Mouse (Mus musculus) right cerebral cortex, adult 18-20 months (tissue): ENCODE data around the gene Arhgef19.

Experiments used
- DNase-seq: peaks from one replicate; pipeline ENCODE4 v3.0.0; 2022; ENCODE audit warnings: mixed read lengths

Gene Arhgef19

DNA sequence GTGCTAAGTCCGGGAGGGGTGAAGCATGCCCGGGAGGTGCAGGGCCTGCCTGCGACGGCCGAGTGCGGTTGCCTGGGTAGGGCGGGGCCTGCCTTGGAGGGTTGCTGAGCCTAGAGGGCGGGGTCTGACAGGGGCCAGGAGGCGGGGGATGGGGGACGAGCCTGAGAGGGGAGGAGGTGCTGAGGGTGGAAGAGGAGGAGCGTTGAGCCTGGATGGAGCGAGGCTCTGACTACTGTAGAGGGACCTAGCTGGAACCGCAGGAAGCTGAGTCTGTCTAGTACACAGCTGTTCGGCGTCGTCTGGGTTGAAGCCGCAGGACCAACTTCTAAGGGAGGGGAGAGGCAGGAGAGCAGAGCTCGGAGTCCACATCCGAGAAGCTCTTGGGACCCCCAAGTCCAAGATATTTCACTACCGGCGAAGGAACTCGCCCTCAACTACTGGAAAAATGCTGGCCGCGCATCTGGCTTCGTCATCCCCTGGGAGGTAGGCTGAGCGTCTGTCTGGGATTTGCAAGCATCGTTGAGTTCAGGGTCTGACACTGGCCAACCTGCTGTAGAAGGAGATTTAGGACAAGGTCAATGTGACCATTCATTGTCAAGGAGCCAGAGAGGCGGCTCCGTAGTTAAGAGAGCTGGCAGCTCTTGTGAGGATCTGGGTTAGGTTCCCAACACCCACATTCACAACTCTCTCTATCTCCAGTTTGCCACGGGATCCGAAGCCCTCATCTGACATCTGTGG lies at the start of gene Arhgef19:
Gene Arhgef19 (plus strand): TSS at position 112 of the 738 bp plus-strand sequence.
- peak; percentile 69 for DNase-seq

DNA sequence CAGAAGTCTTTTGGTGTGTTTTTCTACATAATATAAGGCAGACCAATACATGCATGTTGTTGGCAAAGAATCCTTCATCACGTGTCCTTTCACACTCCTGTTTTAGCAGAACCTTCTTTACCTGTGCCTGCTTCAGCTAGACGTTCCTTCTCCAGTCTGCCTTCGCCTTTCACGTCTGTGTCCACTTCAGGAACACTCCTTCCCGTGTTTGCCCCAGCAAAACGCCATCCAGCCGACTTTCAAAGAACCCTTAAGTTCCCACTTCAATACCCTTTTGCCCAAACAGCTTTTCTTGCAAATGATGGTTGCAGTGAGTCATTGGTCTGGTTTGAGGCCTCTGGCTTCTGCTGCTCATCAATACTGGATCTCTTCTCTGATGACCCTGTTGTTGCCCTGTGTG lies 48.0 kb upstream of the Arhgef19 start:
- DNase-seq, result no peak

DNA sequence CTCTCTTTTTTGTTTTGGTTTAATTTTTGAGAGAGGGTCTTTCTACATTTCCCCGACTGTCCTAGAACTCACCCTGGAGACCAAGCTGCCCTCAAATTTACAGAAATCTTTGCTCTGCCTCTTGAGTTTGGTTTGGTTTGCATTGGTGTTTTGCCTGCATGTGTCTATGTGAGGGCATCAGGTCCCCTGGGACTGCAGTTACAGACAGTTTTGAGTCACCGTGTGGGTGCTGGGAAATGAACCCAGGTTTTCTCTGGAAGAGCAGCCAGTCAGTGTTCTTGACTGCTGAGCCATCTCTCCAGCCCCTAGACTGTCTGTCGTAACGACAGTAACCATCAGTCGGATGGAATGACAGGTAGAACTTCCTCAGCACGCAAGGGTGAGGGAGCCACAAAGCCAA lies 44.7 kb upstream of the Arhgef19 start:
- no peak for DNase-seq

DNA sequence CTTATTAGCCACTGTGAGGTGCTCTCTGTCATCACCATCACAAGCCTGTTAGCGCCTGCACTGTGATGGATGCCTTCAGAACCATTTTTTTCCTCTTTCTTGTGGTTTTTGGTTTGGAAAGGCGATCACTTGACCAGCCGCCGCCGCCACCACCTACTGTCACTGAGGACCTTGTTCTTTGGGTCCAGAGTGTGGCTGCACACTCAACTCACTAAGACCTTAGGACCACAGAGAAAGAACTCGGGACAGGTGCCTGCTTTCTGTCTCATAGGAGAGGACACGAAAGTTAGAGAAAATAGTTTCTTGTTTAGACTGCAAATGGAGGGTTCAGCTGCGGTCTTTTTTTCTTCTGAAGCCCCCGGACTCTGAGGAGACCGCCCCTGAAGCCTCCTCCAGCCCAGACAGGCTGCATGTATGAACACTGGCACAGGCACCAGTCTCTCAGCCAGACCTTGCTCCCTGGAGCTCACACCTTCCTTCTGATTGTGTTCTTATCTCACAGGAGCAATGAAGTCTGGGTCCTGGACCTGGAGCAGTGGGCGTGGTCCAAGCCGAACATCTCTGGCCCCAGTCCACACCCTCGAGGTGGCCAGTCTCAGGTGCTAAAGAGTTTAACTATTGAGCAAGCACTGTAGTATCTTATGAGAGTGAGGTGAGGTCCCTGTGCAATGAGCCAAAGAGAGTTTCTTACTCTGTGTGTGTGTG lies 42.2 kb upstream of the Arhgef19 start:
- DNase-seq, result no peak

DNA sequence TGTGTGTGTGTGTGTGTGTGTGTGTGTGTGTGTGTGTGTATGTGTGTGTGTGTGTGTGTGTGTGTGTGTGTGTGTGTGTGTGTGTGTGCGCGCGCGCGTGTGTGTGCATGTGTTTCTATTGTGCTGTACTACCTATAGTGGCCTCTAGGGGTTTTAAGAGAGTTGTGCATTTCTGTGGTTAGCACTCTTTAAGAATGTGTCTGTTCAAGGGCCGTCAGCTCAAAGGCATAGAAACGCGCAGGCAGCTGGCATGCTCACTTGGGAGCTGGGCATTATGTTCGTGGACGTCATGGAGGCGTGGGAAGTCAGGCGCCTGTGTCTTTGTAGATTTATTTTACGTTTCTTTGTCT lies 41.6 kb upstream of the Arhgef19 start:
- no peak for DNase-seq

DNA sequence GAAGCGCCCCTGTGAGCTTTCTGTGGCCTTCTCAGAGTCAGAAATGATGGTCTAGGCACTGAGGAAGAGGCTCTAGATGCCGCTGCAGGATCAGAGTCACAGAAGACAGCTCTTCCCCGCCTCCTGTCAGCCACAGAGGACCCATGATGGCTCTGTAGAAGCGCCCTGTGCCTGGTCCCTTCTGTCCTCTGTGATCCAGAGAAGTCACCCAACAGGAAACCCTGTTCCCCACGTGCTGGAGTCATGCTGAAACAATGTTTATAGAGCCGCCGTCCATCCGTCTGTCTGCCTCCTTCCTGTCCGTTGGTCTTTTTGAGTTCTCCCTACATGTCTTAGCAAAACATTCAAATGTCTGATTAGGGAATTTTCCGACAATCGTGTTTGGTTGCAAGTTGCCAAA lies 38.4 kb upstream of the Arhgef19 start:
- no peak for DNase-seq

DNA sequence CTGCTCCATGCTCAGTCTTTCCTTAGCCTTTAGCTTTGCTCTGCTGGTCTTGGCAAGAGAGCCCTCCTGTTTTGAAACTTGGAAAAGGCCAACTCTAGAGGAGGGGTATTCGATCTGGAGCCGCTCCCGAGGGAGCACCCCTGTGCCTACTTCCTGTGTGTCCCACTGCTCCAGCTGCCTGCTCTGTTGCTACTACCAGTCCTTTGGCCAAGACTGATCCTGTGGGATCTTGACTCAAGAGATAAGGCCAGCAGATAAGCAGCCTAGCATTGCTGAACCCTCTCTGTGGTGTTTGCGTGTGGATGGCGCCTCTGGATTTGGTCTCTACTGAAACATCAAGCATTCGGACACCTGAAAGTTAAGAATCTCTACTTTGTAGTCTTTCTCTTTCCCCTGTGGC lies 37.1 kb upstream of the Arhgef19 start:
- DNase-seq, result no peak

DNA sequence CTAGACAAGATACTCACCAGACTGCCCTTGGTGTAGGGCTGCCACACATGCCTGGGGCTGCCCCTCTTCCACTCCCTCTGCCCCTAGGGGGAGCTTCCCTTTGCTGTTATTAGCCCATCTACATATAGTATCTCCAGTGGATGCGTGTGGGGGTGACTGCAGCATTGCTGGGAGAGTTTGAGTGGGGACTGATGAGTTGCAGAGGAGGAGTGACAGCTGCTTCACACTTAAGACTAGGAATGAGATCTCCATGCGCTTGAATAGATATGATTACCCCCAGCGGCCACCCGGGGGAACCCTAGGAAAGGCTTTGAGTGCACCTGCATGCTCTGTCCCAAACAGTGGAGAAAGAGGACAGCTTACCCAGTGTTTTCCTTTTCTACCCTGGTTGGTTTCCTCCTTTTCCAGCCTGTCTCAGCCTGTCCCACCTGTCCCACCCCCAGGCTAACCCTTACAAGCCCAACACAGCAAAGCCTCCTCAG lies 34.7 kb upstream of the Arhgef19 start:
- peak; percentile 58 for DNase-seq

DNA sequence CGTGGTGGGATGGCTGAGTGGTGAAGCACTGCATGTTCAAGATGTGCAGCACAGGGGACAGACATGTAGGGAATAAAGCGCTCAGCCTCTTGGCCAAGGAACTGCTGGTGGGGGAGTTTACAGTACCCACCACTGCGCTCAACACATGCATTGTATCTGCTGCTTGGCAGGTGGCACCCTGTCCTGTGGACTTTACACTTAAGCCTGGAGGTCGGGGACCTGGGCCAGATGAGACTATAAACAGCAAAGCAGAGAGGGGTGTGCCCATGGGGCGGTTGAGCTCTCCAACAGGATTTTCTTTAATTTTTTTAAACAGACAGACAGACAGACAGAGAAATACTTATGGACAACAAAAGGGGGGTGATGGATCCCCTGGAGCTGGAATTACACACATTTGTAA lies 32.2 kb upstream of the Arhgef19 start:
- no peak for DNase-seq

DNA sequence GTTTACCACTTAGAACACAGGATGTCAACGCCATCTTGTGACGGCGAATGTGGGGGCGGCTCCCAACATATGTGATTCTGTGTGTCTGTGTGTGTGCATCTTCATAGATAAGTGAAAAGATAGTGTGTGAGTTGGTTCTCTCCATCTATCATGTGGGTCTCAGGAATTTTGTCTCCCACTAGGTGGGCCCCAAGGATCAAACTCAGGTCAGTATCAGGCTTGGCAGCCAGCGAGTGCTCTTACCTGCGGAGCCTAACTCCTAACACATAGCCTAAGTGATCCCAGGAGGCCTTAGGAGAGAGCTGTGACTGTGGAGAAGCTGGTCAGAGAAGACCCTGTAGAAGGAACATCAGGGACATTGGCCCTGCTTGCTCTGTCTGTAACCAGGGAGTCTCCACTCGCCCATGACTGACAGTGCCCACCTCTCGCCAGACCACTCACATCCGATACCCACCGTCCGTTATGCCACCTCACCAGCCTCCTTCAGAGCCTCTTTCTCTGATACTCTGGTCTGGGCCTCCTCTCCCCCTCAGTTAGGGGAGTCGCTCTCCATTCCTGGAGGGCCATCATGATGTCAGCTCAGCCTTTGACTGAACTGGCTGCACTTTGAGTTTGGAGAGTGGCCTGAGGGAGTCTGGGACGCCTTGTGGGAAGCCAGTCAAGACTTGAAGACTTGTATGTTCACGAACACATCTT lies 28.6 kb upstream of the Arhgef19 start:
- no peak for DNase-seq

DNA sequence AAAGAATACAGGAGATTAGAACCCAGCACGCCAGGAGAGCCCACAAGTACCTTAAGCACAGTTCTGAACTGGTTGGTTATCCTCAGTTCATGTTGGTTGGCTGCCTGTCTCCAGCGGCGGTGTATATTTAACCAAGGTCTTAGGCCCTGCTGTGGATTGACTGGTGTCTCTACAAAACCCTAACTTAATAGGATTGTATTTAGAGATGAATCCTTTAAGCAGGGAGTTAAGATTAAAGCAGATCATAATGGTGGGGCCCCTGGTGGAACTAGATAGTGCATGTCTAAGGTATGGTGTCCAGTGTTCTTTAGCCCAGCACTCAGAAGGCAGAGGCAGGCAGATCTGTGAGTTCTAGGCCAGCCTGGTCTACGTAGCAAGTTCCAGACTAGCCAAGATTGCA lies 27.7 kb upstream of the Arhgef19 start:
- no peak for DNase-seq

DNA sequence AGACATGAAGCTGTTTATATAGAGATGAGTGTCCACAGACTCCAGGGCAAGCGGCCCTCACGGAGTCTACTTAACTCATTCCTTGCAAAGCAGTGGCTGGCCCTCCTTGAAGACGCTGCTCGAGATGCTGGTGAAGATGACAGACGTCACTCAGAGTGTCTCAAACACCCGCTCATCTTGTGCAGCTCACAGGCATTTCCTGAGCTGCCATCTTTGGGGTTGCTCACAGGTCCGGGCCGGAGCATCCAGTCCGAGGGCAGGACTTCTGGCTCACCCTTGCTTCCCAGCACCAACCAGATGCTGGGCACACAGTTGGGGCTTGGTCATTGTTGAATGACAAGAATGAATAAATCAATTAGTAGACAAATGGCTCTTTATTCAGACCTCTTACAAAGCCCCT lies 26.4 kb upstream of the Arhgef19 start:
- no peak for DNase-seq

DNA sequence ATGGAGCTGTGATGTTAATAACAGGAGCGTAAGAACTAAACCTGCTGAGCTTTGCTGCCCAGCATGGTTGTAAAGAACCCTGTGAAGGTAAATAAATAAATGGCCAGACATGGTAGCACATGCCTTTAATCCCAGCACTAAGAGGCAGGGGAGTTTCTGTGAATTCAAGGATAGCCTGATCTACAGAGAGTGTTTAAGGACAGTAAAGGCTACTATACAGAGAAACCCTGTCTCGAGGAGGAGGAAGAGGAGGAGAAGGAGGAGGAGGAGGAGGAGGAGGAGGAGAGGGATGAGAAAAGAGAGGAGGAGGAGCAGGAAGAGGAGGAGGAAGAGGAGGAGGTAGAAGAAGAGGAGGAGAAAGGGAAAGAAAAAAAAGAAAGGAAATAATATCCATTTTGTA lies 26.0 kb upstream of the Arhgef19 start:
- no peak for DNase-seq

DNA sequence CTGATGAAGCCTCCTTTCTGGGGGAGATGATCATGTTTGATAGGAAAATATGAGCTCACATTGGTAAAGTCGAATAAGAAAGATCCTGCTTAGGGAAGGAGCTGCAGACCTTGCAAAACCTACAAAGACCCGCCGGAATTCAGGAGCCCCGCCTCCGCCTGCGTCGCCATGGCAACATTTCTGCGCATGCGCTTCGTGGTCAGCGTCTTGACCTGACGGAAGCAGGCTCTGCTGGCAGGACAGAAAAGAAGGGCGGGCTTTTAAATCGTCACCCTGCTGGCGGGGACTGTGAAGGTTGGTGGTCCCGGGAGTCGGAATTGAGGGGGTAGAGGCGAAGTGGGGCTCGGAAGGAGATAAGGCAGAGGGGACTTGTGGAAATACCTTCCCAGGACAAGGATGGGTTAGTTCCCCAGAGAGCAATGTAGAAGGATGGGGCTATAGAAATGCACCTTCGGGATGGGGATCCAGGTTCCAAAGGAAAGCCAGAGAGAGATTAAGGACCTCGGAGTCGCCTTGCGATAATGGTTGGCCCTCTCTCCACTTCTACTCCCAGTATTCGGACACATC lies 25.4 kb upstream of the Arhgef19 start, which contains the start of gene Rsg1:
Gene Rsg1 (plus strand): TSS at position 187 of the 567 bp plus-strand sequence.
- peak; percentile 94 for DNase-seq

DNA sequence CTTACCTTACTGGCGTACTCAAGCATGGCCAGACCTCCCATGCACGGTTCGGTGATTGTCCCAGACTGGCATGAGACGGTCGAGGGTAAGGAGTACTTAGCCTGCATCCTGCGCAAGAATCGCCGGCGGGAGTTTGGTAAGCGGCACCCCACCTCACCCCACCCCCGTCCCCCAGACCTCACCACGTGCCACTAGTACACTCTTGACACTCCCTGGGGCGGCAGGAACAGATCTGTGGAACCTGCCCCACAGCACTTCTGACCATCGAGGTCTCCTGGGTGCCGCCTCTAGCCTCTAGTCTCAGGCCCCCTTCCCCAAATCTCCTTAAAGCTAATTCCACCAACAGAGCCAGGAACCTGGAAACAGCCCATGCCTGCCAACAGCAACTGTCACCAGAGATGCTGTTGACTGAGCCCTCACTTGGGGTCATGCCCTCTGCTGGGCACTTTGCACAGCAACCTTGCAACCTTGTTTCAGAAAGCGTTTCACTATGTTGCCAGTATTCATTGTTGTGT lies 24.9 kb upstream of the Arhgef19 start:
- no peak for DNase-seq

DNA sequence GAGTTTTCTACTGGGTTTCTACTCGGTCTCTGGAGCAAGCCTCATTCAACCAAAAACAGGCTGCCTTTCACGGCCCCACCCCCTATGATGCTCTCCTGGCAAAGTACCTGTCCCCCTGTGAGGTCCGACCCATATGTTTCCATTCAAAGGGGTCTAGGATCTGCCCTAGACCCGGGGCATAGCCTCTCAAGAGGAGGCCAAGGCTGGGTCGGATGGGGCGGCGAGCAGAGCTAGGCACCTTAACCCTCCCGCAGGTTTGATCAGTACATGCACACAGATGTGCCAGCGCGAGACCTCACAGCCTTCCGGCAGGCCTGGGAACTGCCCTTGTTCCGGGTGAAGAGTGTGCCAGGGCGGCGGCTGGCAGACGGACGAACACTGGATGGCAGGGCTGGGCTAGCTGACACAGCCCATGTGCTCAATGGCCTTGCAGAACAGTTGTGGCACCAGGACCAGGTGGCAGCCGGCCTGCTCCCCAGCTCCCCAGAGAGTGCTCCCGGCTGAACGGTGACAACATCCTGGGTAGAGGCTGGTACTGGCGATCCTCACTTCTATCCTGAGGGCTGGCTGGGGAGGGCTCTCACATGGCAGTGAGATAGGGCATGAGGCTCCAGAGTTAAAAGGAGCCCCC lies 19.6 kb upstream of the Arhgef19 start:
- no peak for DNase-seq

DNA sequence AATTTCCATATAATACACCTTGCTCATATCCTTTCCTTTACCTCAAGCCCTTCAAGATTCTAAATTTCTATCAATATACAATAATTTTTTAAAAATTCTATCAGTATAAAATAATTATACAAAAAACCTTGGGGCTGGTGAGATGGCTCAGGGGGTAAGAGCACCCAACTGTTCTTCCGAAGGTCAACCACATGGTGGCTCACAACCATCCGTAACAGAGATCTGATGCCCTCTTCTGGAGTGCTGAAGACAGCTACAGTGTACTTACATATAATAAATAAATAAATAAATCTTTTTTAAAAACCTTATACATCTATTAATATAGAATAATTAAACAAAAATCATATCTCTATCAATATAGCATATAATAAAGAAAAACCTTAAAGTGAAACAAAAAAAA lies 17.5 kb upstream of the Arhgef19 start:
- DNase-seq, result no peak

DNA sequence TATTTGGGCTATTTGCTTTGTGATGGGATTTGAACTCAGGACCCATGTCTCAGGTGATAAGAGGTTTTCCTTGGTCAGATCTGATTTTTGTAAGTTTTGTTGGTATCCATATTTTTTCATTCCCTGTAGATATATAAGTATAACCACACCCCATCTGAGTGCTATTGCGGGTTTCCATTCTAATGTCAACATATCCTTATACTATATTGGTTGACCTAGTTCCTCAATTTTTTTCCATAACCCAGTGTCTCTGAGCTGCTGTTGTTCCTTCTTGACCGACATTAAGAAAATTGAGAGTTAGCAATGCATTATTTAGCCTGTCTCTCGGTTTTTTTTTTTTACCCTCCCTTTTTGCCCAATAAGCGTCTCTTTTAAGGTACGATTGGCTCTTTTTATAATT lies 16.5 kb upstream of the Arhgef19 start:
- no peak for DNase-seq

DNA sequence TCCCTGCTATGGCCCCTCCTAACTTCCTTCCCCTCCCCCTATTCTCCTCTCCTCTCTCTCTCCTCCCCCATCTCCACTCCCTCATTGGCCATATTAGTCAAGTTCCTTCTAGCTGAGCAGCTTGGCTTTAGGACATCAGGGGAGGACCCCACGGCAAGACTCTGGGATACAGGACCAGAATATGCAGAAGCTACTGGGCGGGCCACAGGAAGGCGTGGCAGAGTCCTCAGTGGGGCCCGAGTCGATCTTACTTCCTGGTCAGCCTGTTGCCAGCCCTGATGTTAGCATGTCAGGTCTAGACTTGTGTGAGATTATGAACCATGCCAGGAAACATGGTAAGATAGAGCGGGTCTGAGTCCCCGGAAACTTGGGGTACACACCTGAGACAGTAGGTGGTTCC lies 10.6 kb upstream of the Arhgef19 start:
- DNase-seq, result no peak

DNA sequence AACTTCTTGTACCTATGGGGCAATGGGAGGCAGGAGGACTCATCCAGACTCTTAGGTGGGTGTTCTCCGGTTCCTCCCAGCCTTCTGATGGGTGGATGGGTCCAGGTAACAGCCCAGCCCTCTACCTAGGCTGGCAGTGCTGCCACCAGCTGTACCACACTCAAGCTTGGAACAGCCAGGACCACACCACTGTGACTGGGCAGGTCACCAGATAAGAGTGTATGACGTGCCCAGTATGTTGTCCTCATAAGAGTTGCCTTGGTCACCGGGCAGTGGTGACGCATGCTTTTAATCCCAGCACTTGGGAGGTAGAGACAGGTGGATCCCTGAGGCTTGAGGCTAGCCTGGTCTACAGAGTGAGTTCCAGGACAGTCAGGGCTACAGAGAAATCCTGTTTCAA lies 6.1 kb upstream of the Arhgef19 start:
- no peak for DNase-seq

DNA sequence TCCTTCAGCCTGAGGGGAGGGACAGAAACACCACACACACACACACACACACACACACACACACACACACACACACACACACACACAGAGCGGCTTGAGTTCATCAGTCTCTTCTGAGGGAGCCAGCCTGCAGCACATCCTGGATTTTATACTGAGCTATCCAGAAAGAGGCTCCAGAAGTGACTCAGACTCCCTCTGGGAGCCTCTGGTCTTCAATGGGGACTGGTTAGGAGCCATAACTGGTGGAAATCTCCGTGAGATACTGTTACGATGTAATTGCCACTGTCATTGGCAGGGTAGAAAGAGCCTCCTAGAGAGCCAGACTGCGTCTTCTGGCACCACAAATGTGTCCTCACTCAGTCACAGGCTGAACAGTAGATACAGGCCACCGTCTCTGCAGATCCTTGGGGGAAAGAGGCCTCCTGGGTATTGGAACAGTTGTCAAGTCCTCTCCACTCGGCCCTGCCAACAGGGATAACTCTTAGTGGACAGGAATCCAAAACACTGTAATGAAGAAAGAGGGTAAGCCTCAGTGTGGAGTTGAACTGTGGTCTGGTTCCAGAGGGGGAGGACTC lies 3.7 kb upstream of the Arhgef19 start:
- no peak for DNase-seq

DNA sequence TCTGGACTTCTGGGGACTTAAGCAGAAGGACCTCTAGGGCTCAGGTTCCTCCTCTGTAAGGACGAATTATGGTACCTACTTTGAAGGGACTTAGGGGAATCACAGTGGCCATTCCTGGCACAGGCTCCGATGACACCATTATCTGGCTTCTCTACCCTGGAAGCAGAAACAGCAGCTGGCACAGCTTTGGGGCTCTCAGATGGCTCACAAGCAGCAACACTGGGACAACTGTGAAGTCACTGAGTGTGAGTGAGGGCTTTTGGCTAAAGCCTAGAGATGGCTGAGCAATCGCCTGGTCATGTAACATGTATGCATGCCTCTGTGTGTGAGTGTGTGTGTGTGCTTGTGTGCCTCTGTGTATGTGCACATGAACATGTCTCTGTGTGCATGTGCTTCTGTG lies 2.4 kb upstream of the Arhgef19 start:
- DNase-seq, result no peak
